Mouse (Mus musculus) regulatory T cell (primary cell): ENCODE results near the gene Kcns3.

Source experiments
- in situ Hi-C: fragments of 300-600 bp; cut with MboI, MseI; formaldehyde crosslinking; loops from one replicate; pipeline ENCODE4 v1.15.1; 2025; ENCODE audit warnings: high pct_unique_total_duplicates

Kcns3 gene

DNA sequence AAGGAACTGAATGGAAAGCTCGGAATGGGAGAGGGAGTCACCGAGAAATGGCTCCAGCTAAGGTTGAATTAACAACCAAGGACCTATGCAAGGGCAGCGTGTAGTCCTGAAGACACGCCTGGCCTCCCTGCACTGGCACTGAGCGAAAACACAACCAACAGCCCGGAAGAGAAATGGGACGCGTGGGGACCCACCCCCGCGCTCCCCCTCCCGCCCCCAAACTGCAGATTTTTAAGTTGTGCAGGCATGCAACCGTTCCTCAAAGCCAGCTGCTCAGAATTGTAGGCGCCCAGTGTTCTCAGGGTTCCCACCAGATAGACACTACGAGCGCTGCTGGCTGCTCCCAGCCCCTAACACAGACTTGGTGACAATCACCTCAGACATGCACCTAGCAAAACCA lies at the start of gene Kcns3:
TSS of gene Kcns3 (minus strand) at position 42 of the 400 bp plus-strand sequence.
- in situ Hi-C loops, result no loop called here

DNA sequence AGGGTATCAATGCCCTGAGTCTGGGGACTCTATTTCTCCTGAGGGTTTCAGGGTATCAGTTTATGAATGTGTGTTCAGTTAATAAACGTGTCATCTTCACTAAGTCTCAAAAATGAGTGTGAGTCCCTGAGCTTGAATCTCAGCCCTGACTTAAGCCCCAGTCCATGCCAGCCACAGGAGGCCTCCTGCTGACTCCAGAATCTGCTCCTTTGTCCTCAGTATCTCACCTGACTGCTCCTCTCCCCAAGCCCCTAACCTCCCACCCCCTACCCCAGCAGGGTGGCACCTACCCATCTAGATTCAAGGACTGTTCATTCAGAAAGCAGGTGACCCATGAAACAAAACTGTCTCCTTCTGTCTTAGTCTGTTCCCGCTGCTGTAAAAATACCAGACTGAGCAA lies 47.7 kb upstream of the Kcns3 start:
- in situ Hi-C loops, result no loop called here

DNA sequence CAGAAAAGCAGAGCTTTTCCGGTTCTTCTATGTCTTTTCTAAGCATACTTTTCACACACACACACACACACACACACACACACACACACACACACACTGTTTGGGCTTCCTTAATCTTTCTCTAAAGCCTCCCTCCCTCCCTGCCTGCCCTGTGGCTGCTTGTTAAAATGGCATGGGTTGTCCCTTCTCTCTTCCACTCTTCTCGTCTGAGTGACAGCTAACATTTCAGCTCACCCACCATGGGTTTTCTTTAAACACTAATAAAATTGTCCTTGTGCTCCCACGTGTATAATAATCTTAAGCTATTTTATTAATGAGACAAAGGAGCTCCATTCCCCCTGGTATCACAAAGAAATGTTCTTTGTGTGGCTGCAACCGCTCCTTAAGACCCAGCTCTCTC lies 47.2 kb upstream of the Kcns3 start:
- in situ Hi-C loops, result no loop called here

DNA sequence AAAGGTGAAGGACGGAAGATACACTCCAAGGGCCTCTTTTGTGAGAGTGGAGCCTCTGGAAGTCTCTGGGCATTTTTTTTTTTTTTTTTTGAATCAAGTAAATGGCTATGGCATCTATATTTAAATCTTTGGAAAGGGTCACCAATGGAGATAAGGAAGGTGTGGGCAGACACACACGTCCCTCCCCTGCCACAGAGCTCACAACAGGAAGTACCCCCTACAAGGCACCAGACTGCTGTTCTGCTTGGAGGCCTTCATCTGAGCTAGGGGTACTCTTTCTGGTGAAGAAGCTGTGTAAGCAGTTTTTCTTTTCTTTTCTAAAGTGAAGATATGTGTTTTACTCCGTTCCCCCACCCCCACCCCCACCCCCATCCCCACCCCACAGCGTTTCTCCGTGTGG lies 46.0 kb upstream of the Kcns3 start:
- in situ Hi-C loops, result no loop called here

DNA sequence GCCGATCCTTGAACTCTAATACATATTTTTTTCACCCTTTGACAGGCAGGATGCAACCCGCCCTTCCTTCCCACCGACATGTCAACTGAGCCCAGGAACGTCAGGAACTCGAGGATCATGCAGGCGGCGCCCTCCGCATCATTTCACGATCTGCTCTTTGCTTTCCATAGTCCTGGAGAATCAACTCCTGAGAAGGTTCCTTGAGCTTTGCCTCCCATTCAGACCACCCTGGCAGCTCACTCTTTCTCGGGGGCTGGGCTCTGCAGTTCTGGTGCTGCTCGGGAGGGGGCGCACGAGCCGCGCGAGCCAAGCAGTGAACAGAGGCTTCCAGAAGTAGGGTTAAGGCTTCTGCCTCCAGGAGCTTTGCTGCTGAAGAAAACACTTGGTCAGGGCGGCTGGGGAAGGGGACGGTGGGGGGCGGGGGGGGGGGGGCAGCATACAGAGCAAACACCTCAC lies 45.3 kb upstream of the Kcns3 start:
- in situ Hi-C loops, result no loop called here

DNA sequence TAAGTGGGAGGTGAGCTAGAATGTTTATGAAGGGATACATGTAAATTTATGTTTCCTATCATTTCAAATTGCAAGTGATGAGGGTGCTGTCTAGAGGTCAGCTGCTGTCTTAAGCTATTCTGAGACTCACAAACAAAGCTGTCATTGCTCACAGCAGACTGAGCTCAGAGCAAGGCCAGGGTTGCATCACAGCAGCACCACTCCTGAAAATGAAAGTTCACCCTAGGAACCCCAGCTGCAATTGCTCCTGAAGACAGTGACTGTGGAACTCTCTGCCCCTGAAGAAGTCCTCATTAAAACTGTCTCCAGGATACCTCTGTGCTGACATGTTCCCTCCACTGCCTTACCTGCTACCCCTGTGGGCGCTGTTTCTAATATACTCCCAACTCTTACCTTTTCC lies 44.2 kb upstream of the Kcns3 start:
- in situ Hi-C loops, result no loop called here

DNA sequence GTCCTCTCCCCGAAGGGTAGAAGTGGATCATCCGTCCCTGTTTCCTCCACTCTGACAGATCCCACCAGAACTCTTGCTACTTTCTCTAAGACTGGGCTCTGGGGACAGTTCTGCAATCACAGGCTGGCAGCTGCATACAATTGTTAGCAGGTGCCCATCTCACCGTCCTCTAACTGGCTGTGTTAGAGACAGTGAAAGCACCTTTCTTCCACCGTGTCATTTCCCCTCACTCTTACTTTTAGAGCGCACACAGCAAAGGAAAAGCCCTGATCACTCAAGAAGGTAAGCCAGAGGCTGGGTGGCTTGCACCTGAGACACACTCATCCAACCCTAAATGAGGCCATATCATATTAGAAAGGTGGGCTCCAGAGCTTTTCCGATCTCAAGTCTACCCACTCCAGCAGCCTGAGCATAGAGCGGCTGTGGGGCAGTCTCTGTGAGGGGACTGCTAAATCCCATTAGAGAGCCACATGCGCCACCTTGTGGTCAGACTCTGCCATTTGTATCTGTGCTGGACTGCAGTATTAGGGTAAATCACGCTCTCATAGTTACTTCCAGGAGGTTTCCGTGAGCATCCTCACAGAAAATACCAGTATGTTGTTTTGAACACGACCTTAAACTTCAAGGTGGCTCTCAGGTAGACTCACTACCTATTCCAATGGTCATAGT lies 27.8 kb upstream of the Kcns3 start:
- in situ Hi-C loops, result no loop called here

DNA sequence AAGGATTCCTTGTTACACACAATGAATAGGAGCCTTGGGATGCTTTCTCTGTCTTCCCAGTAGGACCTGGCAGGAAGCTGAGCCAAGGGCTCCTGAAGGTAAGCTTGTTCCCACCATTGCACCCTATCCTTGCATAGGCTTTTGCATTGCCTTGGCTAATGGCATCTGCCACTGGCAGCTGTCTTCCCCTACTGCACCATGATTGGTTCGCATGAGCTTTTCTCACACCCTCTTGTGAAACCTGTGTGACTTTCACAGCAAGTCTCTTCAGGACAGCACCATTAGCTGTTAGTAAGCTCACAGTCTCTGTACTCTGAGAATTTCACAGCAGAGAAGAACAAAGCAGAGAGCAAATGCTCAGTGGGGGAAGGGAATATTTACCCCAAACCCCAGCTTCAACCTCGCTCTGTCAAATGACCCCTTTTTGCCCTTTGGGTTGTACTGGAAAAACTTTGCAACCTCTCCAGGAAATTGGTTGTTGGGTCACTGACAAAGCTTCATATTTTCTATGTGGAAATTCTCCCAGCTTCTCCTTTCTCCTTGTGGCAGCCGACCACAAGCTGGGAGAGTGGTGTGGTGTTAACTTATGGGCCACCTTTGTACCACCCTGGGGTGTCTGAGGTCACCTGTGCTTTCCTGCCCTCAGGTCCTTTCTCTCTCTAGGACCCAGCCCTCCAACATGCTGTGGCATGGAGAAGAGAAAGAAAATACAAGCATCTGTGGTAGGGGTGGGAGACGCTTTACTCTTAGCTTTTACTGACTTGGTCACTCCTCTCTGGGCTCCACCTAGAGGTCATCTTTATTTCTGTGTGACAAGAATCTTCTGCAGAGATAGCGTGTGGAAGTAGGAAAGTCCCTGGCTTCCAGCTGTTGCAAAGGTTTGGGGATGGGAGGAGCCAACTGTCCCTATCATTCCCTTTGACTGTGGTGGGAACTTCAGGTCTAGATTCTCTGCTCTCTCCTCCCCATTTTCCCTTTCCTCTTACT lies 26.8 kb upstream of the Kcns3 start:
- in situ Hi-C loops, result no loop called here

DNA sequence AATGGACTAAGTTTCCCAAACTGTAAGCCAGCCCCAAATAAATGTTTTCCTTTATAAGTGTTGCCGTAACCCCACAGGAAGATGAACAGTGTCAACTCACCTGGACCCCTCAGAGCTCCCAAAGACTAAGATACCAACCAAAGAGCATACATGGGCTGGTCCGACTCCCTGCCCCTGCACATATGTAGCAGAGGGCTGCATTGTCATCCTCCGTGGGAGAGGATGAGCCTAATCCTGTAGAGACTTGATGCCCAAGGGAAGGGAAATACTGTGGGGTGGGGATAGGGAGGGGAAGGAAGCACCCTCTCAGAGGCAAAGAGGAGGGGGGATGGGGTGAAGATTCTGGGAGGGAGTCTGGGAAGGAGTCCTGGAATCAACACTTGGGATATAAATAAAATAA lies 7.8 kb upstream of the Kcns3 start:
- in situ Hi-C loops, result no loop called here

DNA sequence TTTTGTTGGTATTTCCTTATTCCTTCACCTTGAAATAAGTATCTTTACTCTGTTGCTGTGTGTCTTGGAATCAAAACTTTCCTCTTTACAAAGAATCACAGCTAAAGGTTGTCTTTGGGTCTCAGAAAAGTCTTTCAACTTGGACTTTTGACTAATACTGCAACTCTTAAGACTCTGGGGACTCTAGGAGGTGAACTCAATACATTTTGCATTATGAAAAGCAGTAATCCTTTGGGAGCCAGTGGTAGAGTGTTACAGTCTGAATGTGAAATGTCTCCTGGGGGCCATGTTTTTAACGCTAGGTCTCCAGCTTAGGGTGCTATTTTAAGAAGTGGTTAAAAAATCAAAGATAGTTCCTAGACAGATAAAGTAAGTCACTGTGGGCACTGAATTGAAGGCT lies 4.3 kb upstream of the Kcns3 start:
- in situ Hi-C loops, result no loop called here

DNA sequence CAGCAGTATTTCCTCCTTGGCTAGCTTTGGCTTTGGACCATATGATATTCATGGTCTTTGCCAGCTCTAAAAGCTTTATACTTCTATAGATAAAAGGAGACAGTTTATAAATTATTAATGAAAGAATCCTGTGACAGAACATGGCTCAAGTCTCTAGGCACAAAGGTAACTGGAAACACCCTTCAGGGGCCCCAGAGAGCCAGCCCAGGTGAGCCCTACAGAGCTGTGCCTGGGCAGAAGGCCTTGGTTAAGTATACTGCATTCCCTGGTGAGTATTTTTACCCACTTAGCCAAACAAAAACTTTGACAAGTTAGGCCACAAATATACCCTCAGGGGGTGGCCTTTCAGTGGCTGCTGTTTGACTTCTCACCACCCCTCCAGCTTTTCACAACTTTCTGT lies 2.7 kb upstream of the Kcns3 start:
- in situ Hi-C loops, result no loop called here

DNA sequence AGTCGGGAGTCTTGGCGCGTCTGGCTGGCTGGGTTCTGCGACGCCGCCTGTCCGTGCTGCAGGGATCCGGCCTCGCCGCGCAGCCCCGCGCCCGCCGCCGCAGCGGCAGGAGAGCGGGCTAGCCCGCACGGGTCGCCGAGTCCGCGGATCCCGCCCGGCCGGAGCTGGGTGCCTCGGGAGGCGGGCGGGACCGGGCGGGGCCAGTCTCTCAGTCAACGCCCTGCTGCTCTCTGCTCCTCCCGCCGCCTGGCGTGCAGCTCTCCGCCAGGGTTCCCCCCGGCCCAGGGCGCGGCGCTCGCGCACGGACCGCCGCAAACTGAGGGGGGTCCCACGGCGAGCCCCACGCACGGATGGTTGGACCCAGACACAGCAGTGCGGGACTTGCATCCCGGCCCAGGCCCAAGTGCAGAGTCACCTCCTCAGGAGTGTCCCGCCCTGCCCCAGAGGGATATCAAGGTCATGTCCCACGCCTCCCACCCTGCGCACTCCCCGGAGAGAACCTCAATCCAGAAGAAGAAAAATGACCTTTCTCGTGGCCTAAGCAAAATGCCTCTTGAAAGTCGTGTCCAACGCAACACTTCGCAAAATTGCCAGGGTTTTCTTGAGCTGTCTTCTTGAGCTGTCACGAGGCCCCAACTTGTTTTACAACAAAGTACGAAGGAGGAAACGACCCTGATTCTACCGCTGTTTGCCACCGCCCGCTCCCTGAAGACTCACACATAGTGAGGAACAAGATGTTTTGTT lies 492 bp downstream of the Kcns3 start:
- in situ Hi-C loops, result no loop called here

DNA sequence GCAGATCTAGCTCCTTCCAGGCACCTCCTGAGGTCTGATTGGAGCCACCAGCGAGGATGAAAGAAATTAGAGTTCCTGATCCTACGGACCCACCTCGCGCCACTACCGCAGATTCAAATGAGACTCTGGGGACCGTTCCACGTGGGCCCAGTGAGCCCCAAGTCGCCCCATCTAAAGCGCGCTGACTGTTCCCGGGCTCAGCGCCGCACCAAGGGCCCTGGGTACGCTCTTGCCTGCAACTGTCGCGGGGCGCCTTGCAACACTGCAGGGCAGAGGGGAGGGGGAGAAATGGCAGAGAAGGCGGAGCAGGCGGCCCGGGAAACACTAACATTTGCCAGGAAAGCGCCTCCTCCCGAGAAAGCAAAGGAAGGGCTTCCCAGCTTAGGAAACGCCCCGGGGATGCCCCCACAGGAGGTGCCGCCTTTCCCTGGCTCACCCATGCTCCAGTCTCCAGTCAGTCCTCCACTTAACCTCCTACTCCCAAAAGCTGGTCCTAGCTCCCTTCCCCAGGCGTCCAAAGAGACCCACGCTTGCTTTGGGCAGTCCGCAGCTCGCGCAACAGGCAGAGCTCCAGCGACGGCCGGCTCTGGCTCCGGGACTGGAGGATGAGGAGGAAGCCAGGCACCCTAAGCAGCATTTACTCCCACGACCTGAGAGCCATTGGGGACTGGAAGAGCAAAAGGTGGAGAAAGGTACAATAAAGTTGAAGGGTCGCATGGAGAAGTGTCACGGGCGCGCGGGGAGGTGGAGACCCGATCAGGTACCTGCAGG lies 1.2 kb downstream of the Kcns3 start:
- in situ Hi-C loops, result no loop called here

DNA sequence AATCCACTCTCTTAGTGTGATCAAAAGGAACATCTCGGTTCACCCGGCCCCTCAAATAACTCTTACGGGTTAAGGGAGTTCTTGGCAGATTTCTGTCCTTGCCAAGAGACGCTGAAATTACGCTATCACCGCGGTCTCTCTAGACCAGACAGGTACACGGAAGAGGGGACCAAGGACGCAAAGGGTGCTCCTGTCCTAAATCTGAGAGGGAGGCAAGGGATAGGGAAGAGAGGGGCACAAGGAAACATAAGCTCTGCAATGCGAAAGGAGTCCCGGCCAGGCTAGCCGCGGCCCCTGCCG lies 1.8 kb downstream of the Kcns3 start:
- in situ Hi-C loops, result no loop called here

DNA sequence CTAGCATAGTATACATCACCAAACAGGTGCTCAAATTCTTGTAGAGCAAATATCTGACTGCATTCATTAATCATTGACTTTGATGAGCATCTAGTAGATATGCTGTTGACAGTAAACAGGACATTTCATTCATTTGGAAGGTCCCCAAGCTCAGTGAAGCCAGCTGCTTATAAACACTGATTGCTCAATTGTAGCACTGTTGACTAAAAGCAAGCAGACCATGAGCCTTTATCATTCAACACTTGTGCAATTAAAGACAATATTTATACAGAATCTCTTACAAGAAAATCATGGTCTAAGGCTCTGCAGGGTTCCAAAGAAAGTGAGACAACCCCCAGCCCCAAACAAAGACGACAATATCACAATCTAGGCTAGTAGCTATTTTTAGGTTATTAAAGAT lies 6.0 kb downstream of the Kcns3 start:
- in situ Hi-C loops, result no loop called here

DNA sequence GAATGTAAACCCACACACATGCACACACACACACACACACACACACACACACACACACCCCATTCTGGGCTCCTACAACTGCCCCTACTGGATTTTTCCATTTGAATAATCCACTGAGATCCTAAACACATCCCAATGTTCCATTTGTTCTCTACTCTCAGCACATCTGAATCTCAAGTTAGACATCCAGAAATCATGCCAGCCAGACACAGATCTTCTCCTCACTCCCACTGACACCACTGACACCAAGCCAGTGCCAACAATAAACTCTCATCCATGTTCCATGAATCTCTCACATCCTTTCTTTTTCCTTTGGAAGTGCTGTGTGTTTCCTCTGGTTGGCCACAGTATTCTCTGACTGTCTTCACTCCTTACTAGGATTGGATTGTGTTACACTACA lies 18.4 kb downstream of the Kcns3 start:
- in situ Hi-C loops, result no loop called here

DNA sequence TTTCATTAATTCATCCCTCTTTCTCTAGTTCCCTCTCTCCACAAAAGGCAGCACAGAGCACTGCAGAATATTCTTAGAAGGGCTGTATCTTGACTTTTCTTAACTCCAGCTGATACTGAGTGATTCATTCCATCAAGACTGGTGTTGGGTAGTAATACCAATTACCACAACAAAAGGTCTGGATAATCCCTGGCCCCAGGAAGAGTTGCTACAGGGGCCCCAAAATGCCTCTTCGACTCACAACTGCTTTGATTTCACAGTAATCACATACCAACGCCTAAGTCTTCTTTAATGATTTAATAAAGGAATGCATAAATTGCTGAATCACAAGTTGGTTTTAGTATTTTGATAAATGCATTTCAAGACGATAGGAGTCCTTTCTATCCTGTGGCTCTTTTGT lies 21.7 kb downstream of the Kcns3 start:
- in situ Hi-C loops, result no loop called here

DNA sequence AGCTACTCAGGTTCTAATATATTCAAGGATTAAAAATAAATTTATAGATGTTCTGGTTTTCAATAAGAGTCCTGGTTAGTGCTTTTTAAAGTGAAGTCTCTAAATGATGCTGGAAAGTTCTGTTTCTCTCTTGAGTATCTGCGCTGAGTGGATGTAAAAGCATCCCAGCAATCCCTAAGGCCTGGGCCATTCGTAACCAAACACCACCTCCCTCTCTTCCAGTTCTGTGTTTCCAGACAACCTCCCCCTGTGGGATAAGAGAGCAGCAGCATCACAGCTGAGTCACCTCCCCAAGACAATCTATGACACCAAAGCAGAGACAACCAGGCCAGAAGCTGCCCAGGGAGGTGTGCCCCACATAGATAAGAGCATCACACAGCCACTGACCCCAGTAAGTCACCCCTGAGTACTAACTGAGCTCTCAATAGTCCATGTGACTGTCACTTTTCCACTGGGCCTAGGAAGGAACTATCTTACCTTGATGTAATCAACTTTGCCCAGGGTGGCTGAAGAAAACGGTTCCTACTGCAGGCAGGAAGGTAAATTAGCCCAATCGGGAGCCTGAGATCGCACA lies 24.6 kb downstream of the Kcns3 start:
- in situ Hi-C loops, result no loop called here

DNA sequence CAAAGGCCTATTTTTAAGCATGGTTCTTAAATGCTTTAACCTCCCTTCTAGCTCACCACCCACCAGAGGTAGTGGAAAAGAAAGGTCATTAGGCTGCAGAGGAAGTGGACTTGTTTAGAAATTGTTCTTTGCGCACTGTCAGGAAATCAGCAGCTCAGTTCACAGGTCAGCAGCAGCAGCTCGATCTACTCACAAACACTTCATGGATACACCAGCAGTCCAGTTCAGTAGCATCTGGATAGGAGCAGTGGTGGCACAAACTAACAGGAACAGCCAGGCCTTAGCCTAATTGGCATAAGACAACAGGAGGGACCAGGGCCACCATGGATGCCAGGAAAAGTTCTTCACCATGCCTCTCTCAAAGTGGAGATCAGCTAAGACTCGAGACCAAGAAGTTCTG lies 49.3 kb downstream of the Kcns3 start:
- in situ Hi-C loops, result no loop called here

DNA sequence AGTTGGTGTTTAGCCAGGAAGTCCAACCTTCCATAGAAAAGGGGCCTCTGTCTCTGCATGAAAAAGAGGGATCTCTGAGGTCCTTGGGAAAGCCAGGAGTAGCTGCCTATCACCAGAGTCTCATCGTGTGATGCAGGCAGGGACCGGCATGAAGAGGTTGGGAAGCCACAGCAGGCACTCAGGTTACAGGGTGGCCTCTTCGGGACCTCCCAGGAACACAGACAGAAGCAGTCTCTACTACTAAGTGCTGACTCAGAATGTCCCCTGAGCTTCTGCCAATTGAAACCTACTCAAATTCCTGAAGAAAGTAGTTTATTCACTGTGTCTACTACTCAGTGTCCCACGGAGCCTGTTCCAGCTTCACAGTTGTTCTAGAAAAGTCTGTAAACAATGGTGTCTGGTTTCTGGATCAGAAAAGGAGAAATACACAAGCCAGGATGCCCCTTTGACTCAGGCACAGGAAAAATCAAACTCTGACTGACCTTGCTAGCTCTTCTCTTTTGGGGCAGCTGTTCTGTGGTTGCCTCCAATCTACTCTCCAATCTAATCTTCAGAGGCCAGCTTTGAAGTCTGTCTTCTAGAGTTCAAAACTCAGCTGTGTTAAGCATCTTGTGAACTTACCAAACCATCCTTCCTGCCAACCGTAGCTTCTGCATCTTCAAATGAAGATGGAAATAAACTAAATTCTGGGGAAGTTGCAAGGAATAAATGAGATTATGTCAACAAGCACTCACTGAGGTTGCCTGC lies 62.1 kb downstream of the Kcns3 start:
- in situ Hi-C loops, result no loop called here

DNA sequence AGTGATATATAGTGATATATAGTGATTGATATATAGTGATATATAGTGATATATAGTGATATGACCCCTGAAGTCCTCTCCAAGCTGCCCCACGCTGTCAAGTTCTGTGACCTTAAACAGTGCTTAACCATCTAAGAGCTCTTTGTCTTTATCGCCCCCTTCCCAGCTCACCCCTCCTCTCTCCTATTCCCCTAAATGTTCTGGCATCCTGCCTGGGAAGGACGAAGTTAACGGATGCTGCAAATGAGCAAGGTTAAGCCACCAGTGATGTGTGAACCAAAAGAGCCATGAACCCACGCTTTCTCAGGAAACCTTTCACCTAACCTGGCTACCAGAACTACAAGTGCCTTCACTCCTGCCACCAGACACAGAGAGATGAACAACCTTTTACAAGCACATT lies 64.0 kb downstream of the Kcns3 start:
- in situ Hi-C loops, result no loop called here
